Mouse (Mus musculus): ENCODE measurements around the gene Sh3rf3.

The Sh3rf3 gene

GRCm38 (mm10) chr10:59117555-59117954 is 304.4 kb downstream of the Sh3rf3 start:
- CTCF ChIA-PET = interaction anchor here in 2 of 4 experiments (0.6 to 1.7 kb wide), 2 partner anchors 8 to 178 kb away, joined by 4 to 5 read pairs; no protein-coding TSS in a partner anchor
- POLR2A ChIA-PET = interaction anchor here in 1 of 4 experiments (0.6 kb wide), 1 partner anchor 43 kb away, joined by 3 read pairs; no protein-coding TSS in a partner anchor

- ChIA-PET POLR2A (no interaction called here), CTCF (no interaction called here)
Observed at GRCm38 (mm10) chr10:59119001-59119400, 305.8 kb downstream of the Sh3rf3 start.

- ChIA-PET POLR2A (no interaction called here), CTCF (no interaction called here)
Observed at GRCm38 (mm10) chr10:59119811-59120210, 306.7 kb downstream of the Sh3rf3 start.

- ChIA-PET POLR2A (interaction anchor here in 1 of 4 experiments (1.1 kb wide), 1 partner anchor 10 kb away, joined by 3 read pairs; no protein-coding TSS in a partner anchor), CTCF (no interaction called here)
Observed at GRCm38 (mm10) chr10:59125497-59125896, 312.3 kb downstream of the Sh3rf3 start.

GRCm38 (mm10) chr10:59127637-59128036 is 314.5 kb downstream of the Sh3rf3 start:
- ChIA-PET POLR2A (interaction anchor here in 1 of 4 experiments (0.5 to 0.6 kb wide), 2 partner anchors 156 to 457 kb away, joined by 3 read pairs; no protein-coding TSS in a partner anchor), CTCF (no interaction called here)

- ChIA-PET POLR2A (interaction anchor here in 1 of 4 experiments (0.5 to 0.6 kb wide), 3 partner anchors 22 to 347 kb away, joined by 3 read pairs; no protein-coding TSS in a partner anchor), CTCF (interaction anchor here in 2 of 4 experiments (0.5 to 1.9 kb wide), 4 partner anchors 18 to 1330 kb away, joined by 3 to 8 read pairs (median 6); no protein-coding TSS in a partner anchor)
Observed at GRCm38 (mm10) chr10:59131926-59132628, 318.9 kb downstream of the Sh3rf3 start.

- CTCF ChIA-PET = interaction anchor here in 2 of 4 experiments (0.6 to 1.9 kb wide), 2 partner anchors 17 to 321 kb away, joined by 5 to 8 read pairs; no protein-coding TSS in a partner anchor
- POLR2A ChIA-PET = interaction anchor here in 1 of 4 experiments (1.7 kb wide), 1 partner anchor 12 kb away, joined by 4 read pairs; no protein-coding TSS in a partner anchor
Observed at GRCm38 (mm10) chr10:59133478-59134009, 320.4 kb downstream of the Sh3rf3 start.

- POLR2A ChIA-PET = interaction anchor here in 2 of 4 experiments (0.7 to 1.2 kb wide), 5 partner anchors 10 to 338 kb away, joined by 3 to 4 read pairs (median 3); partner anchors contain the start of gene P4ha1 (in 1 of the 2)
- CTCF ChIA-PET = interaction anchor here (0.5 to 2.5 kb wide), 53 partner anchors 9 to 725 kb away, joined by 3 to 14 read pairs (median 4); partner anchors contain the start of genes Sh3rf3 (in 2 of the 4), P4ha1 (in 1 of the 4), Sept10 (in 1 of the 4) and Sowahc (in 1 of the 4)
Observed at GRCm38 (mm10) chr10:59149956-59150383, 336.8 kb downstream of the Sh3rf3 start.

- CTCF ChIA-PET = interaction anchor here (0.6 to 2.4 kb wide), 12 partner anchors 9 to 341 kb away, joined by 3 to 12 read pairs (median 5); partner anchors contain the start of gene Sh3rf3 (in 1 of the 4)
- POLR2A ChIA-PET = interaction anchor here in 1 of 4 experiments (0.6 kb wide), 1 partner anchor 1555 kb away, joined by 3 read pairs; no protein-coding TSS in a partner anchor
Observed at GRCm38 (mm10) chr10:59150938-59151657, 337.9 kb downstream of the Sh3rf3 start.

GRCm38 (mm10) chr10:59152544-59153081 is 339.5 kb downstream of the Sh3rf3 start:
- ChIA-PET CTCF (no interaction called here), POLR2A (no interaction called here)

GRCm38 (mm10) chr10:59158627-59159026 is 345.5 kb downstream of the Sh3rf3 start:
- POLR2A ChIA-PET = no interaction called here
- CTCF ChIA-PET = interaction anchor here in 2 of 4 experiments (0.6 to 1.0 kb wide), 2 partner anchors 9 to 19 kb away, joined by 3 read pairs; no protein-coding TSS in a partner anchor

GRCm38 (mm10) chr10:59162185-59162897 is 349.2 kb downstream of the Sh3rf3 start:
- CTCF ChIA-PET = interaction anchor here in 1 of 4 experiments (2.5 kb wide), 1 partner anchor 12 kb away, joined by 7 read pairs; no protein-coding TSS in a partner anchor

GRCm38 (mm10) chr10:59166104-59166944 is 353.2 kb downstream of the Sh3rf3 start:
- ChIA-PET POLR2A (no interaction called here), CTCF (interaction anchor here (0.6 to 2.9 kb wide), 15 partner anchors 16 to 810 kb away, joined by 3 to 11 read pairs (median 4); partner anchors contain the start of genes Sept10 (in 1 of the 4) and Sowahc (in 1 of the 4))

More at GRCm38 (mm10) chr10:59162185-59162897, 349.2 kb downstream of the Sh3rf3 start:
- POLR2A ChIA-PET = no interaction called here

- POLR2A ChIA-PET = no interaction called here
- CTCF ChIA-PET = no interaction called here
Observed at GRCm38 (mm10) chr10:59171042-59171441, 357.9 kb downstream of the Sh3rf3 start.

- ChIA-PET CTCF (interaction anchor here in 1 of 4 experiments (0.9 kb wide), 1 partner anchor 120 kb away, joined by 3 read pairs; no protein-coding TSS in a partner anchor), POLR2A (interaction anchor here in 2 of 4 experiments (0.5 to 1.0 kb wide), 3 partner anchors 8 to 733 kb away, joined by 3 to 10 read pairs (median 3); partner anchors contain the start of genes Sept10 (in 1 of the 2) and Sowahc (in 1 of the 2))
Observed at GRCm38 (mm10) chr10:59172539-59172938, 359.4 kb downstream of the Sh3rf3 start.

- ChIA-PET CTCF (interaction anchor here in 1 of 4 experiments (1.1 kb wide), 1 partner anchor 30 kb away, joined by 3 read pairs; no protein-coding TSS in a partner anchor), POLR2A (interaction anchor here in 1 of 4 experiments (1.9 kb wide), 1 partner anchor 42 kb away, joined by 4 read pairs; the partner anchor contains the start of genes Sept10 and Sowahc)
Observed at GRCm38 (mm10) chr10:59179620-59180019, 366.5 kb downstream of the Sh3rf3 start.

- CTCF ChIA-PET = no interaction called here
- POLR2A ChIA-PET = no interaction called here
Observed at GRCm38 (mm10) chr10:59182306-59182705, 369.1 kb downstream of the Sh3rf3 start.

Data from embryonic stem cell, embryonic (primary cell).